Mouse (Mus musculus): ENCODE measurements around the gene Kcnc1. TPM values are rescaled to one million over a fixed set of nuclear protein-coding genes. Genes with fewer than 3 reads are reported as not detected.
A peak's percentile ranks its signal among the peaks of the same experiment; 100 is the strongest.

The Kcnc1 gene
- polyA plus RNA-seq, 1 experiment = not detected

DNA sequence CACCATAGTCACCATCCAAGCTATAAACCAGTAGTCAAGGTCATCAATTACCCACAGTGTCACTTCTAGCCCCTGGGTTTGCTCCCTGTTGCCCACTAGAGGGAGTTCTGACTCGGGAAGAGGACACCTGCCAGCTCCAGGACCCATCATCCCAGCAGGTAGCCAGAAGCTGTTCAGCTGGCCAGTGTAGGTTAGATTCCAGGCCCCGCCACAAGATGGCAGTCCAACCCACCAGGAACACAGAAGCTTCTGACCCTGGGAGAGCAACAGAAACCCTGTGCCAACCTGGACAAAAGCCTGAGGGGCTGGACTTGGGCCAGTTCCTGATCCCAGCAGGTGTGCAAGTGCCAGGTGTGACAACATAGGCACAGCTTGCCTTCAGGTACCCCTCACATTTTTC, 3.2 kb upstream of the Kcnc1 start:
- H3K27ac ChIP-seq (ENCODE audit: insufficient read depth, low read length) = no peak overlapping the region
- H3K4me3 ChIP-seq (ENCODE audit: insufficient read depth, low read length) = no peak overlapping the region
- no peak for TF ChIP-seq POLR2A (IDR thresholded peaks at IDR 0.05; ENCODE audit: low read depth, low read length)
- TF ChIP-seq CTCF (IDR thresholded peaks at IDR 0.05; ENCODE audit: borderline replicate concordance, insufficient read depth, low read length) = peak; percentile 74
- no peaks in the 10 kb centered on the region for H3K4me1 ChIP-seq (ENCODE audit: control insufficient read depth, insufficient read depth, low read length)

DNA sequence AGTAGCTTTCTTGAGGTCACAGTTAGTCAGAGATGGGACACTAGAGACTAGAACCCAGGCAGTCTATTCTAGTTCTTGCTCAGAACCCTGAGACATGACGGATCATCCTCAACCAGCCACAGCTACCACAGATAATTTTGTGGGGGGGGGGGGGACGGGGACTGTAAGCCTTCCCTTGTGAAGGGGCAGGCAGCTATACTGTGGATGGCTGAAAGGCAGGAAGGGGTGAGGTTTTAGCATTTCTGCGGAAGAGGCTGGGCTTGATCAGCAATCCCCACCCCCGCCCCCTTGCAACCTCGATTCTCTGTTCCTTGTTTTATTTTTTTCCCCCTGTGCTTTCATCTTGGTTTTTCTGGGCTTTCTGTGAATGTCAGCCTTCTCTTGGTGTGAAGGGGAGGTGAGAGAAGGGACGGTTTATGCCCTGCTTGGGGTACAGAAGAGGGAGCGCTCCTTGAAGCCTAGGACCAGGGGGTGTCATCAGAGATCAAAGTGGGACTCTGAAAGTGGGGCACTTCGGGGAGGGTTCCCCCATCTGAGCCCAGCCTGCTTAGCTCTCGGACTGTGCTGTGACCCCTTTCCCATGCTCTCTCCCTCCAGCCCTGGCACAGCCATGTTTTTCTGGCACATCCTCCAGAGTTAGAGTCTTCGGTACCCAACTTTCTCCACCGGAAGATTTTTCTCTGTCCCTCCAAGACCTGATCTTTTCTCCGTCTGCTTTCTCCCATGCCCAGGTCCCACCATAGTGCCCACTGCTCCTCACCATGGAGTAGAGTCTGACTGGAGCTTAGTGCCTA, 2.4 kb upstream of the Kcnc1 start:
- TF ChIP-seq POLR2A (IDR thresholded peaks at IDR 0.05; ENCODE audit: low read depth, low read length) = no peak
- TF ChIP-seq CTCF (IDR thresholded peaks at IDR 0.05; ENCODE audit: borderline replicate concordance, insufficient read depth, low read length) = no peak
- H3K4me1 ChIP-seq (ENCODE audit: control insufficient read depth, insufficient read depth, low read length) = no peaks in the 10 kb centered on the region
- H3K27ac ChIP-seq (ENCODE audit: insufficient read depth, low read length) = no peak overlapping the region
- no peak overlapping the region for H3K4me3 ChIP-seq (ENCODE audit: insufficient read depth, low read length)

GRCm38 (mm10) chr7:46394933-46395332, 1.4 kb upstream of the Kcnc1 start:
- H3K4me3 ChIP-seq (ENCODE audit: insufficient read depth, low read length) = no peak overlapping the region
- no peak overlapping the region for H3K27ac ChIP-seq (ENCODE audit: insufficient read depth, low read length)
- TF ChIP-seq CTCF (IDR thresholded peaks at IDR 0.05; ENCODE audit: borderline replicate concordance, insufficient read depth, low read length) = no peak
- TF ChIP-seq POLR2A (IDR thresholded peaks at IDR 0.05; ENCODE audit: low read depth, low read length) = no peak
- no peaks in the 10 kb centered on the region for H3K4me1 ChIP-seq (ENCODE audit: control insufficient read depth, insufficient read depth, low read length)

GRCm38 (mm10) chr7:46395571-46395970, 726 bp upstream of the Kcnc1 start:
- Histone ChIP-seq H3K4me3 (ENCODE audit: insufficient read depth, low read length) (no peak overlapping the region), H3K27ac (ENCODE audit: insufficient read depth, low read length) (no peak overlapping the region), H3K4me1 (ENCODE audit: control insufficient read depth, insufficient read depth, low read length) (no peaks in the 10 kb centered on the region)
- TF ChIP-seq POLR2A (IDR thresholded peaks at IDR 0.05; ENCODE audit: low read depth, low read length) (no peak), CTCF (IDR thresholded peaks at IDR 0.05; ENCODE audit: borderline replicate concordance, insufficient read depth, low read length) (no peak)

DNA sequence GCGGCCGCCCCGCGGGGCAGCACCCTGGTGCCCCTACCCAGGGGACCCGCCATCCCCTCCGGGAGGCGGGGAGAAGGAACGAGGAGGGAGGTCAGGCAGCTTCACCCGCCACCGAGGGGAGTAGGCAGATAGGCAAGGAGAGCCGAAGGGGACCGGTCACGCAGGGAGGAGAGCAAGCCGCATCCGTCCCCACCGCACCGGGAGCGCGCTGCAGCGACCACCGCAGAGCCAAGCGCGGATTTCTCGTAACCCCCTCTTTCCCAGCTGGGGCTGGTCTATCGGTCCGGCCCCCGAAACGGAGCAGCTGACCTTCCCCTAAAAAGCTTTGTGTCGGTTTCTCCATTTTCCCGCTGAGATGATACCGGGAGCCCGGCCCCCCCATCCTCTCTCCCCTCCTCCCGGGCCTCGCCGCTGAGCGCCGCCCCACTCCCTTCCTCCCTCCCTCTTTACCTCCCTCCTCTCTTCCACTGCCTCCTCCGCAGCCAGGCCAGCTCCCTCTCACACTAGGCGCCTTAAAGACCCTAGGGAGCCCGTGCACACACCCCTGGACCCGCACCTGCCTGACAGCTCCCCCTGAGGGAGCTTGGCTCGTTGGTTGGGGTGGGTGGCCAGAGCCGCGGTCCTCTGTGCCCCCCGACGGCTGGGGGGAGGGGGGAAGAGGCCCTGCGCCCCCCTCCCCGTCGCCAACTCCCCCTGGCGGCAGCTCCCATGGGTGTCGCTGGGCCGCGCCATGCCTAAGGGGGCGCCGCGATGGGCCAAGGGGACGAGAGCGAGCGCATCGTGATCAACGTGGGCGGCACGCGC, 833 bp downstream of the Kcnc1 start:
- Histone ChIP-seq H3K4me1 (ENCODE audit: control insufficient read depth, insufficient read depth, low read length) (no peaks in the 10 kb centered on the region), H3K27ac (ENCODE audit: insufficient read depth, low read length) (no peak overlapping the region), H3K4me3 (ENCODE audit: insufficient read depth, low read length) (no peak overlapping the region)
- TF ChIP-seq CTCF (IDR thresholded peaks at IDR 0.05; ENCODE audit: borderline replicate concordance, insufficient read depth, low read length) (no peak), POLR2A (IDR thresholded peaks at IDR 0.05; ENCODE audit: low read depth, low read length) (no peak)

DNA sequence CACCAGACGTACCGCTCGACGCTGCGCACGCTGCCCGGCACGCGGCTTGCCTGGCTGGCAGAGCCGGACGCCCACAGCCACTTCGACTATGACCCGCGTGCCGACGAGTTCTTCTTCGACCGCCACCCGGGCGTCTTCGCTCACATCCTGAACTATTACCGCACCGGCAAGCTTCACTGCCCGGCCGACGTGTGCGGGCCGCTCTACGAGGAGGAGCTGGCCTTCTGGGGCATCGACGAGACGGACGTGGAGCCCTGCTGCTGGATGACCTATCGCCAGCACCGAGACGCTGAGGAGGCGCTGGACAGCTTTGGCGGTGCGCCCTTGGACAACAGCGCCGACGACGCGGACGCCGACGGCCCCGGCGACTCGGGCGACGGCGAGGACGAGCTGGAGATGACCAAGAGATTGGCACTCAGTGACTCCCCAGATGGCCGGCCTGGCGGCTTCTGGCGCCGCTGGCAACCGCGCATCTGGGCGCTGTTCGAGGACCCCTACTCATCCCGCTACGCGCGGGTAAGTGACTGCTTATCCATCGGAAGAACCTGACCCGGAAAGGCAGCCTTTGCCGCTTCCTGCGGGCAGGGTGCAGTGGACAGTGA, 1.5 kb downstream of the Kcnc1 start:
- no peak overlapping the region for H3K4me3 ChIP-seq (ENCODE audit: insufficient read depth, low read length)
- H3K27ac ChIP-seq (ENCODE audit: insufficient read depth, low read length) = no peak overlapping the region
- TF ChIP-seq CTCF (IDR thresholded peaks at IDR 0.05; ENCODE audit: borderline replicate concordance, insufficient read depth, low read length) (no peak), POLR2A (IDR thresholded peaks at IDR 0.05; ENCODE audit: low read depth, low read length) (no peak)
- H3K4me1 ChIP-seq (ENCODE audit: control insufficient read depth, insufficient read depth, low read length) = no peaks in the 10 kb centered on the region

- Histone ChIP-seq H3K4me1 (ENCODE audit: control insufficient read depth, insufficient read depth, low read length) (no peaks in the 10 kb centered on the region), H3K4me3 (ENCODE audit: insufficient read depth, low read length) (no peak overlapping the region), H3K27ac (ENCODE audit: insufficient read depth, low read length) (no peak overlapping the region)
- no peak for TF ChIP-seq POLR2A (IDR thresholded peaks at IDR 0.05; ENCODE audit: low read depth, low read length)
- TF ChIP-seq CTCF (IDR thresholded peaks at IDR 0.05; ENCODE audit: borderline replicate concordance, insufficient read depth, low read length) = no peak
Measured at GRCm38 (mm10) chr7:46398612-46399011, 2.3 kb downstream of the Kcnc1 start.

DNA sequence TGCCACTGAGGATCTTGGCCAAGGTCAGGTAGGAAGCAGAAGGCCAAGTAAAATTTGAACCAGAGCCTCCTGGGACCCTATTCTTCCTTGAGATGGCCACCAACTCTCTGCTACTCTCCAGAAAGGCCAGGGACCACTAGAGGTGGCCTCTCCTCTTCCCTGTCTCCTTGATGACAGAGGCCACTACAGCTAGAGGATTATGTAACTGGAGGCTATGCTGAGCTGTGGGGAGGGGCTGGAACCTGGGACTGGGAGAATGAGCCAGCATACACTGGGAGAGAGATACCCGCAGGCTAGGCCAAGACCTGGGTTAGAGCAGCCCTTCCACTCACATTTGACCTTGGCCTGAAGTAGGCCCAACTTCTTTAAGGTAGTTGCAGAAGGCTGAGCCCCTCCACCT, 3.4 kb downstream of the Kcnc1 start:
- H3K27ac ChIP-seq (ENCODE audit: insufficient read depth, low read length) = no peak overlapping the region
- no peak overlapping the region for H3K4me3 ChIP-seq (ENCODE audit: insufficient read depth, low read length)
- no peaks in the 10 kb centered on the region for H3K4me1 ChIP-seq (ENCODE audit: control insufficient read depth, insufficient read depth, low read length)
- TF ChIP-seq POLR2A (IDR thresholded peaks at IDR 0.05; ENCODE audit: low read depth, low read length) (no peak), CTCF (IDR thresholded peaks at IDR 0.05; ENCODE audit: borderline replicate concordance, insufficient read depth, low read length) (no peak)

GRCm38 (mm10) chr7:46400346-46400745, 4.0 kb downstream of the Kcnc1 start:
- no peak overlapping the region for H3K27ac ChIP-seq (ENCODE audit: insufficient read depth, low read length)

More at GRCm38 (mm10) chr7:46400346-46400745, 4.0 kb downstream of the Kcnc1 start:
- TF ChIP-seq CTCF (IDR thresholded peaks at IDR 0.05; ENCODE audit: borderline replicate concordance, insufficient read depth, low read length) = no peak
- TF ChIP-seq POLR2A (IDR thresholded peaks at IDR 0.05; ENCODE audit: low read depth, low read length) = no peak
- Histone ChIP-seq H3K4me3 (ENCODE audit: insufficient read depth, low read length) (no peak overlapping the region), H3K4me1 (ENCODE audit: control insufficient read depth, insufficient read depth, low read length) (no peaks in the 10 kb centered on the region)
